Mouse (Mus musculus): ENCODE data around the gene Mettl7b. TPM values are rescaled to one million over a fixed set of nuclear protein-coding genes. Genes with fewer than 3 reads are reported as not detected.
A peak's percentile ranks its signal among the peaks of the same experiment; 100 is the strongest.
"Not testable (repeated sequence)": the region's sequence is repeated elsewhere in the genome, so short reads cannot be mapped to it uniquely, and the experiment has no call there.

The Mettl7b gene
- total RNA-seq (2014; rRNA removed) (not detected in 2 replicates), polyA plus RNA-seq (2015; fragmentation: Nextera tagmentation; extraction: Ambion mirVana) (not detected in 2 replicates)

GRCm38 (mm10) chr10:128960590-128961584 lies at the start of gene Mettl7b:
Mettl7b (minus strand) TSS chr10:128960988.
- H3K4me3 ChIP-seq (ENCODE audit: low read length) = no peak within 1 kb of the TSS
- H3K36me3 ChIP-seq (ENCODE audit: insufficient read depth, low read length) = no peaks in the 10 kb centered on the region
- TF ChIP-seq CTCF (IDR thresholded peaks at IDR 0.05; ENCODE audit: low read depth) = no peak
- WGBS = 83% methylated on average over 12 of the region's 12 CpGs
- ATAC-seq (no peak), DNase-seq (ENCODE audit: low spot score) (no peak)
- no peaks in the 10 kb centered on the region for H3K4me1 ChIP-seq (ENCODE audit: insufficient read depth, low read length)
- no peak within 1 kb of the TSS for H3K4me2 ChIP-seq (ENCODE audit: low read depth, low read length)
- H3K9ac ChIP-seq (replicated peaks; ENCODE audit: low read length) = no peak within 1 kb of the TSS
- H3K27ac ChIP-seq = no peak within 1 kb of the TSS
- H3K27me3 ChIP-seq (ENCODE audit: insufficient read depth, low read length) = no peaks in the 10 kb centered on the region
- H3K9me3 ChIP-seq (ENCODE audit: low read length) = no peaks in the 10 kb centered on the region

- H3K4me2 ChIP-seq (ENCODE audit: low read depth, low read length) = no peak within 1 kb of the TSS
- H3K36me3 ChIP-seq (ENCODE audit: insufficient read depth, low read length) = no peaks in the 10 kb centered on the region
- DNase-seq (ENCODE audit: low spot score) = no peak
- H3K4me1 ChIP-seq (ENCODE audit: insufficient read depth, low read length) = no peaks in the 10 kb centered on the region
- no peak within 1 kb of the TSS for H3K27ac ChIP-seq
- no peak within 1 kb of the TSS for H3K4me3 ChIP-seq (ENCODE audit: low read length)
- no peak for TF ChIP-seq CTCF (IDR thresholded peaks at IDR 0.05; ENCODE audit: low read depth)
- no peaks in the 10 kb centered on the region for H3K27me3 ChIP-seq (ENCODE audit: insufficient read depth, low read length)
- no peak within 1 kb of the TSS for H3K9ac ChIP-seq (replicated peaks; ENCODE audit: low read length)
- ATAC-seq = no peak
- no peaks in the 10 kb centered on the region for H3K9me3 ChIP-seq (ENCODE audit: low read length)
- WGBS = 44% methylated on average over 2 of the region's 2 CpGs
Observed at GRCm38 (mm10) chr10:129010288-129010841, 49.6 kb upstream of the Mettl7b start, which contains the start of gene Olfr763. Olfr763 (plus strand) TSS chr10:129010791.

- ATAC-seq (no peak), DNase-seq (ENCODE audit: low spot score) (no peak)
- Histone ChIP-seq H3K27ac (no peak overlapping the region), H3K4me2 (ENCODE audit: low read depth, low read length) (no peak overlapping the region), H3K4me3 (ENCODE audit: low read length) (no peak overlapping the region), H3K27me3 (ENCODE audit: insufficient read depth, low read length) (no peaks in the 10 kb centered on the region), H3K9me3 (ENCODE audit: low read length) (no peaks in the 10 kb centered on the region), H3K4me1 (ENCODE audit: insufficient read depth, low read length) (no peaks in the 10 kb centered on the region), H3K36me3 (ENCODE audit: insufficient read depth, low read length) (no peaks in the 10 kb centered on the region), H3K9ac (replicated peaks; ENCODE audit: low read length) (no peak overlapping the region)
- no peak for TF ChIP-seq CTCF (IDR thresholded peaks at IDR 0.05; ENCODE audit: low read depth)
- WGBS = 85% methylated on average over 14 of the region's 14 CpGs
Observed at GRCm38 (mm10) chr10:129004032-129004920, 43.5 kb upstream of the Mettl7b start.

- Histone ChIP-seq H3K4me3 (ENCODE audit: low read length) (no peak overlapping the region), H3K4me1 (ENCODE audit: insufficient read depth, low read length) (no peaks in the 10 kb centered on the region), H3K27ac (no peak overlapping the region), H3K36me3 (ENCODE audit: insufficient read depth, low read length) (no peaks in the 10 kb centered on the region), H3K9ac (replicated peaks; ENCODE audit: low read length) (no peak overlapping the region), H3K4me2 (ENCODE audit: low read depth, low read length) (no peak overlapping the region), H3K9me3 (ENCODE audit: low read length) (no peaks in the 10 kb centered on the region), H3K27me3 (ENCODE audit: insufficient read depth, low read length) (no peaks in the 10 kb centered on the region)
- 76% methylated on average over 4 of the region's 4 CpGs for WGBS
- TF ChIP-seq CTCF (IDR thresholded peaks at IDR 0.05; ENCODE audit: low read depth) = no peak
- no peak for DNase-seq (ENCODE audit: low spot score)
- no peak for ATAC-seq
Observed at GRCm38 (mm10) chr10:128996523-128997040, 35.8 kb upstream of the Mettl7b start.

- no peaks in the 10 kb centered on the region for H3K9me3 ChIP-seq (ENCODE audit: low read length)
- H3K4me1 ChIP-seq (ENCODE audit: insufficient read depth, low read length) = no peaks in the 10 kb centered on the region
- H3K4me2 ChIP-seq (ENCODE audit: low read depth, low read length) = no peak overlapping the region
- H3K27ac ChIP-seq = no peak overlapping the region
- DNase-seq (ENCODE audit: low spot score) (no peak), ATAC-seq (no peak)
- H3K27me3 ChIP-seq (ENCODE audit: insufficient read depth, low read length) = no peaks in the 10 kb centered on the region
- no peak for TF ChIP-seq CTCF (IDR thresholded peaks at IDR 0.05; ENCODE audit: low read depth)
- WGBS = 100% methylated on average over 1 of the region's 1 CpGs
- H3K36me3 ChIP-seq (ENCODE audit: insufficient read depth, low read length) = no peaks in the 10 kb centered on the region
- H3K4me3 ChIP-seq (ENCODE audit: low read length) = no peak overlapping the region
- no peak overlapping the region for H3K9ac ChIP-seq (replicated peaks; ENCODE audit: low read length)
Observed at GRCm38 (mm10) chr10:128995796-128996195, 35.0 kb upstream of the Mettl7b start.

- Histone ChIP-seq H3K4me1 (ENCODE audit: insufficient read depth, low read length) (no peaks in the 10 kb centered on the region), H3K27me3 (ENCODE audit: insufficient read depth, low read length) (no peaks in the 10 kb centered on the region), H3K36me3 (ENCODE audit: insufficient read depth, low read length) (no peaks in the 10 kb centered on the region), H3K9ac (replicated peaks; ENCODE audit: low read length) (no peak overlapping the region), H3K4me2 (ENCODE audit: low read depth, low read length) (no peak overlapping the region), H3K4me3 (ENCODE audit: low read length) (no peak overlapping the region), H3K27ac (no peak overlapping the region), H3K9me3 (ENCODE audit: low read length) (no peaks in the 10 kb centered on the region)
- ATAC-seq (no peak), DNase-seq (ENCODE audit: low spot score) (no peak)
- no peak for TF ChIP-seq CTCF (IDR thresholded peaks at IDR 0.05; ENCODE audit: low read depth)
Observed at GRCm38 (mm10) chr10:128990994-128991393, 30.2 kb upstream of the Mettl7b start.

- not testable (repeated sequence) for H3K27ac ChIP-seq; H3K9me3 ChIP-seq (ENCODE audit: low read length); H3K4me3 ChIP-seq (ENCODE audit: low read length); DNase-seq (ENCODE audit: low spot score); H3K27me3 ChIP-seq (ENCODE audit: insufficient read depth, low read length); H3K4me1 ChIP-seq (ENCODE audit: insufficient read depth, low read length); H3K4me2 ChIP-seq (ENCODE audit: low read depth, low read length); H3K9ac ChIP-seq (replicated peaks; ENCODE audit: low read length); H3K36me3 ChIP-seq (ENCODE audit: insufficient read depth, low read length)
- WGBS = 72% methylated on average over 6 of the region's 10 CpGs
- peak; percentile 74; the same call in 1 of the 2 replicates for ATAC-seq
Observed at GRCm38 (mm10) chr10:128990129-128990850, 29.5 kb upstream of the Mettl7b start.

- DNase-seq (ENCODE audit: low spot score); ATAC-seq; H3K4me2 ChIP-seq (ENCODE audit: low read depth, low read length); H3K27me3 ChIP-seq (ENCODE audit: insufficient read depth, low read length); H3K36me3 ChIP-seq (ENCODE audit: insufficient read depth, low read length); H3K9me3 ChIP-seq (ENCODE audit: low read length); H3K4me1 ChIP-seq (ENCODE audit: insufficient read depth, low read length); H3K27ac ChIP-seq; H3K4me3 ChIP-seq (ENCODE audit: low read length); H3K9ac ChIP-seq (replicated peaks; ENCODE audit: low read length): not testable (repeated sequence)
- WGBS = 62% methylated on average over 1 of the region's 1 CpGs
Observed at GRCm38 (mm10) chr10:128989131-128989530, 28.3 kb upstream of the Mettl7b start, which contains the start of gene Olfr9. Olfr9 (plus strand) TSS chr10:128989431.
